Mouse (Mus musculus) spleen, adult 2 months (tissue): ENCODE data around the gene H2-DMb2. TPM values are rescaled to one million over a fixed set of nuclear protein-coding genes. Genes with fewer than 3 reads are reported as not detected.

Experiments used
- DNase-seq, 2 experiments: peaks; one replicate each; pipeline versions ENCODE4 v3.0.0 to v3.0.0-alpha.2; 2012 to 2021; ENCODE audit warnings: low spot score in 2 of 2, low read depth in 1 of 2
- H3K27ac ChIP-seq: fragments of 200-500 bp; 2 replicates; pipeline ENCODE4 v1.5.1; 2012; ENCODE audit warnings: low read length, inconsistent platforms; ENCODE audit not compliant: insufficient read depth
- H3K27me3 ChIP-seq: fragments of 200-500 bp; 2 replicates; pipeline ENCODE4 v1.6.1; 2012; ENCODE audit warnings: mild to moderate bottlenecking, moderate library complexity, low read length, inconsistent platforms; ENCODE audit not compliant: control insufficient read depth, insufficient read depth
- H3K36me3 ChIP-seq: fragments of 200-500 bp; 2 replicates; pipeline ENCODE4 v1.6.1; 2012; ENCODE audit warnings: mild to moderate bottlenecking, low read length, inconsistent platforms; ENCODE audit not compliant: control insufficient read depth, insufficient read depth
- H3K4me1 ChIP-seq: fragments of 200-500 bp; 2 replicates; pipeline ENCODE4 v1.6.1; 2011; ENCODE audit warnings: inconsistent platforms; ENCODE audit not compliant: control insufficient read depth, insufficient read depth, insufficient read length
- H3K4me3 ChIP-seq: fragments of 200-500 bp; 2 replicates; pipeline ENCODE4 v1.5.1; 2011; ENCODE audit warnings: mild to moderate bottlenecking, inconsistent platforms; ENCODE audit not compliant: insufficient read depth, insufficient read length; ENCODE audit errors: extremely low read depth
- CTCF ChIP-seq: fragments of 200-500 bp; IDR thresholded peaks from 2 replicates; pipeline ENCODE4 v1.5.1; 2011; ENCODE audit warnings: mild to moderate bottlenecking, inconsistent platforms; ENCODE audit not compliant: insufficient read depth, insufficient read length, insufficient replicate concordance; ENCODE audit errors: extremely low read depth
- POLR2A ChIP-seq: fragments of 200-500 bp; IDR thresholded peaks from 2 replicates; pipeline ENCODE4 v1.6.1; 2011; ENCODE audit warnings: low read depth, low read length, inconsistent platforms
- WGBS: fragments of 180-500 bp; shearing (Covaris S2); methylation state at CpG from one replicate; pipeline ENCODE4 v1.1.7; 2018; 5-methylcytosine and 5-hydroxymethylcytosine counted together
- polyA plus RNA-seq: library from polyadenylated mRNA; depleted of rRNA; stranded (reverse); fragments of >200 nt; gene quantifications from 2 replicates; pipeline ENCODE4 v1.2.3, GENCODE M21; 2012

The H2-DMb2 gene
- polyA plus RNA-seq, 1 experiment, result 456 TPM

- Histone ChIP-seq H3K36me3 (peaks cover 39% of the 10 kb centered on the region), H3K4me1 (peaks cover 21% of the 10 kb centered on the region; the same call in 1 of the 2 replicates), H3K27me3 (no peaks in the 10 kb centered on the region), H3K27ac (peak within 1 kb of the TSS; percentile 98), H3K4me3 (peak within 1 kb of the TSS; percentile 90)
- TF ChIP-seq POLR2A, result peak; percentile 91
- no peak for TF ChIP-seq CTCF
- DNase-seq, result peak; percentile 97 to 100
- WGBS, result under 1% methylated on average over 46 of the region's 46 CpGs
These were observed 44.3 kb downstream of the H2-DMb2 start, which contains the start of the genes Tap1 and Psmb9 for GRCm38 (mm10) chr17:34187261-34187916. Gene Tap1, plus strand, starts transcription at chr17:34187553. Gene Psmb9, minus strand, starts transcription at chr17:34187764.

- Histone ChIP-seq H3K4me3 (peak overlapping the region; percentile 90), H3K36me3 (peaks cover 41% of the 10 kb centered on the region), H3K27me3 (no peaks in the 10 kb centered on the region), H3K27ac (peak overlapping the region; percentile 98), H3K4me1 (peaks cover 21% of the 10 kb centered on the region; the same call in 1 of the 2 replicates)
- no peak for DNase-seq
- WGBS, result 0% methylated on average over 20 of the region's 20 CpGs
- no peak for TF ChIP-seq POLR2A
- no peak for TF ChIP-seq CTCF
These were observed 44.9 kb downstream of the H2-DMb2 start for GRCm38 (mm10) chr17:34188010-34188409.

- peaks cover 39% of the 10 kb centered on the region for H3K36me3 ChIP-seq
- H3K4me3 ChIP-seq, result peak overlapping the region; percentile 54
- peak overlapping the region; percentile 38; the same call in 1 of the 2 replicates for H3K27ac ChIP-seq
- TF ChIP-seq CTCF (no peak), POLR2A (no peak)
- no peak for DNase-seq
- H3K4me1 ChIP-seq, result peaks cover 21% of the 10 kb centered on the region; the same call in 1 of the 2 replicates
- H3K27me3 ChIP-seq, result no peaks in the 10 kb centered on the region
- WGBS, result 39% methylated on average over 6 of the region's 6 CpGs
These were observed 45.9 kb downstream of the H2-DMb2 start for GRCm38 (mm10) chr17:34188986-34189385.

GRCm38 (mm10) chr17:34192852-34193251 lies 49.7 kb downstream of the H2-DMb2 start:
- H3K27me3 ChIP-seq, result no peaks in the 10 kb centered on the region
- H3K27ac ChIP-seq, result no peak overlapping the region
- TF ChIP-seq CTCF (no peak), POLR2A (no peak)
- no peak for DNase-seq
- no peak overlapping the region for H3K4me3 ChIP-seq
- peaks cover 14% of the 10 kb centered on the region; the same call in 1 of the 2 replicates for H3K4me1 ChIP-seq
- WGBS, result 91% methylated on average over 16 of the region's 16 CpGs
- peaks cover 45% of the 10 kb centered on the region for H3K36me3 ChIP-seq

- WGBS, result 86% methylated on average over 8 of the region's 8 CpGs
- peaks cover 14% of the 10 kb centered on the region; the same call in 1 of the 2 replicates for H3K4me1 ChIP-seq
These were observed 50.4 kb downstream of the H2-DMb2 start for GRCm38 (mm10) chr17:34193468-34193867.

GRCm38 (mm10) chr17:34194723-34195122 lies 51.6 kb downstream of the H2-DMb2 start:
- Histone ChIP-seq H3K4me3 (no peak overlapping the region), H3K27ac (0 out of 2 replicates have a peak overlapping the region, but pooled peaks have one; percentile 4), H3K27me3 (no peaks in the 10 kb centered on the region), H3K36me3 (peaks cover 45% of the 10 kb centered on the region), H3K4me1 (peaks cover 6% of the 10 kb centered on the region; the same call in 1 of the 2 replicates)
- no peak for DNase-seq
- TF ChIP-seq POLR2A, result no peak
- TF ChIP-seq CTCF, result no peak
- WGBS, result 81% methylated on average over 4 of the region's 4 CpGs

More at GRCm38 (mm10) chr17:34193468-34193867, 50.4 kb downstream of the H2-DMb2 start:
- H3K4me3 ChIP-seq, result no peak overlapping the region
- peaks cover 45% of the 10 kb centered on the region for H3K36me3 ChIP-seq
- no peak overlapping the region for H3K27ac ChIP-seq
- no peak for DNase-seq
- TF ChIP-seq CTCF, result no peak
- TF ChIP-seq POLR2A, result no peak
- no peaks in the 10 kb centered on the region for H3K27me3 ChIP-seq

GRCm38 (mm10) chr17:34196491-34196890 lies 53.4 kb downstream of the H2-DMb2 start:
- 12% methylated on average over 12 of the region's 12 CpGs for WGBS
- peak; percentile 62 to 74 for DNase-seq
- H3K4me1 ChIP-seq, result peaks cover 11% of the 10 kb centered on the region; the same call in 1 of the 2 replicates
- TF ChIP-seq POLR2A, result no peak
- no peak for TF ChIP-seq CTCF
- H3K27me3 ChIP-seq, result no peaks in the 10 kb centered on the region
- H3K27ac ChIP-seq, result peak overlapping the region; percentile 91
- H3K4me3 ChIP-seq, result peak overlapping the region; percentile 33
- H3K36me3 ChIP-seq, result peaks cover 41% of the 10 kb centered on the region
